Mouse (Mus musculus): ENCODE data around the gene Atg9b. TPM values are rescaled to one million over a fixed set of nuclear protein-coding genes. Genes with fewer than 3 reads are reported as not detected.

Atg9b gene
- polyA plus RNA-seq, 1 experiment from 2014 or later = 1.4 TPM

Other genes with a start within 250 kb of the Atg9b start
- gene Nupl2, start 227.2 kb downstream of the Atg9b start, polyA plus RNA-seq (2015; fragmentation: Nextera tagmentation; extraction: Ambion mirVana) = 11.7 and 12.7 TPM in 2 replicates
- gene Kcnh2, start 40.5 kb downstream of the Atg9b start, polyA plus RNA-seq (2015; fragmentation: Nextera tagmentation; extraction: Ambion mirVana) = 24.4 and 26.2 TPM in 2 replicates
- 34.0 and 35.0 TPM in 2 replicates for gene Nos3, start 27.3 kb downstream of the Atg9b start, polyA plus RNA-seq (2015; fragmentation: Nextera tagmentation; extraction: Ambion mirVana)
- 62.0 and 63.4 TPM in 2 replicates for gene Abcb8, start 1.5 kb upstream of the Atg9b start, polyA plus RNA-seq (2015; fragmentation: Nextera tagmentation; extraction: Ambion mirVana)
- 0.25 TPM in 1 of 2 replicates, not detected in the other for gene Asic3, start 21.2 kb upstream of the Atg9b start, polyA plus RNA-seq (2015; fragmentation: Nextera tagmentation; extraction: Ambion mirVana)
- 25.8 and 28.7 TPM in 2 replicates for gene Cdk5, start 31.4 kb upstream of the Atg9b start, polyA plus RNA-seq (2015; fragmentation: Nextera tagmentation; extraction: Ambion mirVana)
- gene Slc4a2, start 31.7 kb upstream of the Atg9b start, polyA plus RNA-seq (2015; fragmentation: Nextera tagmentation; extraction: Ambion mirVana) = 26.9 and 29.3 TPM in 2 replicates
- 163 and 164 TPM in 2 replicates for gene Fastk, start 53.1 kb upstream of the Atg9b start, polyA plus RNA-seq (2015; fragmentation: Nextera tagmentation; extraction: Ambion mirVana)
- gene Tmub1, start 55.7 kb upstream of the Atg9b start, polyA plus RNA-seq (2015; fragmentation: Nextera tagmentation; extraction: Ambion mirVana) = 16.2 and 19.9 TPM in 2 replicates
- gene Agap3, start 60.0 kb upstream of the Atg9b start, polyA plus RNA-seq (2015; fragmentation: Nextera tagmentation; extraction: Ambion mirVana) = 14.4 and 16.5 TPM in 2 replicates
- gene Gbx1, start 135.1 kb upstream of the Atg9b start, polyA plus RNA-seq (2015; fragmentation: Nextera tagmentation; extraction: Ambion mirVana) = 0.05 TPM in 1 of 2 replicates, not detected in the other
- gene Asb10, start 148.8 kb upstream of the Atg9b start, polyA plus RNA-seq (2015; fragmentation: Nextera tagmentation; extraction: Ambion mirVana) = 4.1 TPM in 2 replicates
- gene 4931409K22Rik, start 164.7 kb upstream of the Atg9b start, polyA plus RNA-seq (2015; fragmentation: Nextera tagmentation; extraction: Ambion mirVana) = 0.08 and 0.11 TPM in 2 replicates
- gene Abcf2, start 185.3 kb upstream of the Atg9b start, polyA plus RNA-seq (2015; fragmentation: Nextera tagmentation; extraction: Ambion mirVana) = 66.7 and 70.7 TPM in 2 replicates
- gene Chpf2, start 194.6 kb upstream of the Atg9b start, polyA plus RNA-seq (2015; fragmentation: Nextera tagmentation; extraction: Ambion mirVana) = 16.1 and 16.6 TPM in 2 replicates
- 54.5 and 58.5 TPM in 2 replicates for gene Smarcd3, start 232.3 kb upstream of the Atg9b start, polyA plus RNA-seq (2015; fragmentation: Nextera tagmentation; extraction: Ambion mirVana)